Mouse (Mus musculus) MEL (cell line): ENCODE data around the gene Borcs8. TPM values are rescaled to one million over a fixed set of nuclear protein-coding genes. Genes with fewer than 3 reads are reported as not detected.
A peak's percentile ranks its signal among the peaks of the same experiment; 100 is the strongest.

ENCODE experiments used
- DNase-seq: peaks from one replicate; pipeline ENCODE4 v3.0.0; 2011; ENCODE audit warnings: low read depth, low spot score
- H3K27ac ChIP-seq: 2 replicates; pipeline ENCODE4 v1.5.1; 2012; ENCODE audit warnings: low read depth, mild to moderate bottlenecking, control low read depth, low read length, moderate library complexity; ENCODE audit not compliant: control insufficient read depth
- H3K27me3 ChIP-seq, 2 experiments: fragments of 150-350 bp in 1 of 2; sonication (generic) in 1 of 2; 2 replicates each; pipeline ENCODE4 v1.6.1; 2012; ENCODE audit warnings: low read length in 2 of 2, mild to moderate bottlenecking in 2 of 2, improper control_type of control experiment in 1 of 2, moderate library complexity in 1 of 2; ENCODE audit not compliant: insufficient read depth in 2 of 2, control insufficient read depth in 1 of 2
- H3K36me3 ChIP-seq, 2 experiments: 2 replicates each; pipeline ENCODE4 v1.6.1; 2012 to 2014; ENCODE audit warnings: low read length in 2 of 2, improper control_type of control experiment in 1 of 2, inconsistent platforms in 1 of 2, mild to moderate bottlenecking in 1 of 2; ENCODE audit not compliant: insufficient read depth in 2 of 2, control insufficient read depth in 1 of 2
- H3K4me1 ChIP-seq, 2 experiments: fragments of 150-350 bp in 1 of 2; sonication (generic) in 1 of 2; 2 replicates each; pipeline ENCODE4 v1.6.1; 2012; ENCODE audit warnings: low read length in 2 of 2, improper control_type of control experiment in 1 of 2, mild to moderate bottlenecking in 1 of 2; ENCODE audit not compliant: insufficient read depth in 2 of 2, control insufficient read depth in 1 of 2
- H3K4me3 ChIP-seq, 2 experiments: fragments of 150-350 bp in 1 of 2; sonication (generic) in 1 of 2; 2 replicates each; pipeline ENCODE4 v1.5.1; 2012; ENCODE audit warnings: low read depth in 2 of 2, low read length in 2 of 2, mild to moderate bottlenecking in 2 of 2, moderate library complexity in 2 of 2, control low read depth in 1 of 2, improper control_type of control experiment in 1 of 2; ENCODE audit not compliant: control insufficient read depth in 1 of 2, insufficient read depth in 1 of 2
- H3K79me2 ChIP-seq: 2 replicates; pipeline ENCODE4 v1.6.1; 2012; ENCODE audit warnings: mild to moderate bottlenecking, low read length, moderate library complexity; ENCODE audit not compliant: control insufficient read depth, poor library complexity, insufficient read depth
- H3K9ac ChIP-seq: 2 replicates; pipeline ENCODE4 v1.6.1; 2012; ENCODE audit warnings: low read depth, mild to moderate bottlenecking, control low read depth, low read length, moderate library complexity; ENCODE audit not compliant: control insufficient read depth, poor library complexity, severe bottlenecking
- H3K9me3 ChIP-seq: fragments of 150-350 bp; sonication (generic); replicated peaks from 2 replicates; pipeline ENCODE4 v1.6.1; 2012; ENCODE audit warnings: mild to moderate bottlenecking, low read length, improper control_type of control experiment, moderate library complexity; ENCODE audit not compliant: insufficient read depth
- BHLHE40 ChIP-seq: IDR thresholded peaks from 2 replicates; pipeline ENCODE4 v1.6.1; 2012; ENCODE audit warnings: low read depth, mild to moderate bottlenecking, inconsistent platforms, low read length, improper control_type of control experiment, borderline replicate concordance
- E2F4 ChIP-seq: IDR thresholded peaks from 2 replicates; pipeline ENCODE4 v1.6.1; 2011; ENCODE audit warnings: low read depth, low read length, improper control_type of control experiment, borderline replicate concordance
- ELF1 ChIP-seq: IDR thresholded peaks from 2 replicates; pipeline ENCODE4 v1.6.1; 2014; ENCODE audit warnings: low read depth, mild to moderate bottlenecking, inconsistent platforms, low read length, improper control_type of control experiment, moderate library complexity
- GABPA ChIP-seq: IDR thresholded peaks from 2 replicates; pipeline ENCODE4 v1.6.1; 2012; ENCODE audit warnings: low read depth, mild to moderate bottlenecking, inconsistent platforms, low read length, improper control_type of control experiment, moderate library complexity
- GATA1 ChIP-seq: IDR thresholded peaks from 2 replicates; pipeline ENCODE4 v1.6.1; 2011; ENCODE audit warnings: low read depth, low read length, improper control_type of control experiment
- HCFC1 ChIP-seq: IDR thresholded peaks from 2 replicates; pipeline ENCODE4 v1.6.1; 2012; ENCODE audit warnings: low read depth, mild to moderate bottlenecking, inconsistent platforms, low read length, improper control_type of control experiment, moderate library complexity
- KAT2A ChIP-seq: conservative IDR thresholded peaks from 2 replicates; pipeline ENCODE4 v1.6.1; 2012; ENCODE audit warnings: low read depth, low read length, improper control_type of control experiment, inconsistent platforms
- MAX ChIP-seq: IDR thresholded peaks from 2 replicates; pipeline ENCODE4 v1.6.1; 2011; ENCODE audit warnings: low read length, improper control_type of control experiment
- MYC ChIP-seq: IDR thresholded peaks from 2 replicates; pipeline ENCODE4 v1.6.1; 2011; ENCODE audit warnings: low read depth, mild to moderate bottlenecking, low read length, improper control_type of control experiment, moderate library complexity
- NELFE ChIP-seq: IDR thresholded peaks from 2 replicates; pipeline ENCODE4 v1.6.1; 2011; ENCODE audit warnings: low read depth, low read length, improper control_type of control experiment
- NRF1 ChIP-seq: IDR thresholded peaks from 2 replicates; pipeline ENCODE4 v1.6.1; 2014; ENCODE audit warnings: low read depth, mild to moderate bottlenecking, inconsistent platforms, low read length, improper control_type of control experiment, moderate library complexity; ENCODE audit not compliant: poor library complexity, insufficient read depth, severe bottlenecking
- POLR2A ChIP-seq, 2 experiments: IDR thresholded peaks; 2 replicates each; pipeline ENCODE4 v1.6.1; 2011 to 2012; ENCODE audit warnings: low read length in 2 of 2, mild to moderate bottlenecking in 2 of 2, control low read depth in 1 of 2, improper control_type of control experiment in 1 of 2, low read depth in 1 of 2, moderate library complexity in 1 of 2; ENCODE audit not compliant: control insufficient read depth in 1 of 2, insufficient read depth in 1 of 2, poor library complexity in 1 of 2
- POLR2AphosphoS2 ChIP-seq: IDR thresholded peaks from 2 replicates; pipeline ENCODE4 v1.6.1; 2011; ENCODE audit warnings: low read length, improper control_type of control experiment
- POLR2AphosphoS5 ChIP-seq: IDR thresholded peaks from 2 replicates; pipeline ENCODE4 v1.6.1; 2012; ENCODE audit warnings: low read depth, borderline replicate concordance, mild to moderate bottlenecking, inconsistent platforms, low read length, moderate library complexity, mixed read lengths
- RAD21 ChIP-seq: IDR thresholded peaks from 2 replicates; pipeline ENCODE4 v1.6.1; 2011; ENCODE audit warnings: mild to moderate bottlenecking, low read depth, low read length, improper control_type of control experiment
- TBP ChIP-seq: IDR thresholded peaks from 2 replicates; pipeline ENCODE4 v1.8.0; 2011; ENCODE audit warnings: low read depth, low read length, improper control_type of control experiment
- UBTF ChIP-seq: IDR thresholded peaks from 2 replicates; pipeline ENCODE4 v1.6.1; 2012; ENCODE audit warnings: low read depth, mild to moderate bottlenecking, inconsistent platforms, low read length, improper control_type of control experiment, moderate library complexity, borderline replicate concordance; ENCODE audit not compliant: insufficient read depth
- ZC3H11A ChIP-seq: IDR thresholded peaks from 2 replicates; pipeline ENCODE4 v1.6.1; 2012; ENCODE audit warnings: low read depth, mild to moderate bottlenecking, inconsistent platforms, low read length, improper control_type of control experiment
- polyA plus RNA-seq, 2 experiments: library from polyadenylated mRNA; stranded (reverse) in 1 of 2; unstranded in 1 of 2; fragments of >175 nt in 1 of 2; fragments of >200 nt in 1 of 2; gene quantifications; 2 replicates each; pipeline versions ENCODE4 v1.2.1 to v1.2.4; 2012; ENCODE audit warnings: low replicate concordance in 2 of 2, low read depth in 1 of 2; ENCODE audit not compliant: insufficient read length in 2 of 2, insufficient read depth in 1 of 2, missing spikeins in 1 of 2
- total RNA-seq: library from RNA; depleted of rRNA; stranded (reverse); fragments of 300-350 nt; gene quantifications from 2 replicates; pipeline ENCODE4 v1.2.3, GENCODE M21; 2012

Gene Borcs8
- total and polyA plus RNA-seq, 3 experiments = 49.5 to 73.0 TPM; not detected in 1

DNA sequence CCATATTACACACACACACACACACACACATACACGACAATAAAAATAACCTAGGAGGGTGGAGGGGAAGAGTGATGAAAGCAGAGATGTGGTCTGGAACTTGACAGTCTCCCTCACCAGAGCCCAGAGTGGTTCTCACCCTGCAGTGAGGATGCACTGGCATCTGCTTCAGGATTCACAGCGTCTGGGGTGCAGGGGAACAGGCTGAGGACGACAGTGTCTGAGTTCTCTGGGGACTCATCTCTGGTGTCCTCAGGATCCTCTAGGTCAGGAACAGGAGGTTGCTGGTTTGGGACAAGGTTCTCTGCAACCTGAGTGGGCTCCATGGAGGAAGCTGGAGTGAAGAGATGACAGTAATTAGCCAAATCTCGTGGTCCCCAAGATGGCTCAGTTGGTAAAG is 1.4 kb upstream of the Borcs8 start:
- DNase-seq = no peak
- H3K27me3 ChIP-seq = no peaks in the 10 kb centered on the region
- peaks cover 11% of the 10 kb centered on the region for H3K79me2 ChIP-seq
- peaks cover 0 to 3% of the 10 kb centered on the region in 2 experiments; a peak in 3 of 4 replicates for H3K36me3 ChIP-seq
- H3K27ac ChIP-seq = no peak overlapping the region
- H3K4me3 ChIP-seq = peak overlapping the region in 1 of 2 experiments; percentile 65; a peak in 2 of 4 replicates
- H3K4me1 ChIP-seq = peaks cover 4 to 15% of the 10 kb centered on the region in 2 experiments; a peak in 2 of 4 replicates
- no peaks in the 10 kb centered on the region for H3K9me3 ChIP-seq
- H3K9ac ChIP-seq = no peak overlapping the region; the same call in 1 of the 2 replicates
- TF ChIP-seq HCFC1 (no peak), UBTF (no peak), NELFE (no peak), GABPA (no peak), NRF1 (no peak), GATA1 (no peak), ZC3H11A (no peak), BHLHE40 (no peak), RAD21 (no peak), POLR2AphosphoS5 (no peak), E2F4 (no peak), MYC (no peak), MAX (no peak), POLR2AphosphoS2 (no peak)
- TF ChIP-seq, all 39 proteins: peak for 0

DNA sequence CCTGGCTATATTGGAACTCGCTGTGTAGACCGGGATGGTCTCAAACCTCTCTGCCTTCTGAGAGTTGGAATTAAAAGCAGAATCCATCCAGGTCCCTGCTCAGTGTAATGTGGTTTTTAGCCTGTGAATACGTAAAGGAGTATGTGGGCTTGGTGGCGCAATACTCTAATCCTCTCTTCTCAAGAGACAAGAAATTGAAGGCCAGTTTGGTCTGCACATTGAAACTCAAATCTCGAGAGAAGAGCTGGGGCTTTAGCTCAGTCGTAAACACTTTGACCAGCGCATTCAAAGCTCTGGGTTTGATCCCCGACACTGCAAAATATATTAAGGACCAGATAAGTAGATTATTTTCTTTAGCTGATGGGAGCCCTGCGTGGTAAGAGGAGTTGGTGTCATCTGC is 682 bp downstream of the Borcs8 start:
- peak overlapping the region; percentile 95 for H3K27ac ChIP-seq
- H3K9me3 ChIP-seq = no peaks in the 10 kb centered on the region
- no peak for DNase-seq
- peaks cover 11% of the 10 kb centered on the region for H3K79me2 ChIP-seq
- peak overlapping the region; percentile 88 for H3K9ac ChIP-seq
- H3K27me3 ChIP-seq = no peaks in the 10 kb centered on the region
- no peak for TF ChIP-seq UBTF
- TF ChIP-seq MYC = no peak
- no peak for TF ChIP-seq ELF1
- no peak for TF ChIP-seq KAT2A
- TF ChIP-seq POLR2A (IDR thresholded peaks at IDR 0.05; ENCODE audit: control insufficient read depth in 1 of 2, insufficient read depth in 1 of 2, low read depth in 1 of 2, low read length in 2 of 2, poor library complexity in 1 of 2) = 0 out of 4 replicates have a peak, but pooled peaks of 1 of the 2 experiments have one; percentile 5
- TF ChIP-seq TBP = no peak
- H3K36me3 ChIP-seq = peaks cover 0 to 3% of the 10 kb centered on the region in 2 experiments; a peak in 2 of 4 replicates
- H3K4me1 ChIP-seq = peaks cover 4 to 15% of the 10 kb centered on the region in 2 experiments; a peak in 2 of 4 replicates
- peak overlapping the region; percentile 92 to 94 for H3K4me3 ChIP-seq
